In the genomic region with DNA sequence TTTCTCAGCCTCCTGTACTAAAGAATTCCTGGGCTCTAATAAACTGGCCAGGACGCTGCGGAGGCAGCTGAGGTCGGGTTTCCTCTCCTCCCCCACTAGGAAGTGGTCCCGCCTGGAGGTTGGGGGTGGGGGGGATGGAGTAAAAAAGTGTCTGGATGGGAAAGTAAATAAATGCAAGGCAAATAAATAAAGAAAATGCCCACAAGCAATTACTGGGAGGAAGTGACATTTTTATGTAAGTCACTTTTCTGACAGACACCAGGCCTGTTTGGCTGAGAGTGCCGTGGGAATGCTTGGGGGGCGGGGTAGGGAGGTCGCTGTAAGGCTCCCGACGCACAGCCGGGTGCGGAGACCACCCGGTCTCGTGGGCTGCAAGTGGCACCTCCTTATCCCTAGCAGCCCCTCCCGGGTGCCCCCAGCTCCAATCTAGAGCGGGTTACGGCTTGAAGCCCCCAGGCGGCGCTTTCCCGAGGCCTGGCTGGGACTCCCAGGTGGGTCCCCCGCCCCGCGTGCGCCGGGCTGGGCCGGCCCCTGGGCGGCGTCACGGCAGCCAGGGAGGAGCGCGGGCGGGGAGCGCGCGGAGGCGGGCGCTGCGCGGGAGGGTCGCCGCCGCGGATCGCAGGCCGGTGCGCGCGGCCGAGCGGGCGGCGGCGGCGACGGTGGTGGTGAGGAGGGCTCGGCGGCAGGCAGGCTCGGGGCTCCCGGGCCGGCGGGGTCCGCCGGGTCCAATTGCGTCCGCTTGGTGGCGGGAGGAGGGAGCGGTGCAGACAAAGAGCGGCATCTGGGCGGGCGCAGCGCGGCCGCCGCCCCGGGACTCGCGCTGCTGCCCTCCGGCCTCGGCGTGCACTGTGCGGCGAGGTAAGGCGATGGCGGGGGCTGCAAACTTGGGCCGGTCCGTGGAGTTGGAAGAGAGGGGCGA, we compare ENCODE assay signal across 8 mouse cellular contexts. TPM values are rescaled to one million over a fixed set of nuclear protein-coding genes. Genes with fewer than 3 reads are reported as not detected.
DNase-seq lines count a peak whose midpoint lies in the region; ATAC-seq and TF ChIP-seq lines count a peak whose summit lies in the region.

No protein-coding gene starts in this region.

- no peak for TF ChIP-seq RAD21 in CH12.LX (IDR thresholded peaks at IDR 0.05; ENCODE audit: low read depth, low read length)

- TF ChIP-seq CTCF in CH12.LX (conservative IDR thresholded peaks at IDR 0.05 in 1 of 2, IDR thresholded peaks at IDR 0.05 in 1 of 2; ENCODE audit: low read depth in 2 of 2, low read length in 2 of 2) = no peak; a peak in 1 of 4 replicates
- TF ChIP-seq CTCF in heart, postnatal 0 days (IDR thresholded peaks at IDR 0.05; ENCODE audit: low read depth) = no peak

- TF ChIP-seq EP300 in CH12.LX (IDR thresholded peaks at IDR 0.05; ENCODE audit: low read length) = no peak
- TF ChIP-seq EP300 in heart, postnatal 0 days (IDR thresholded peaks at IDR 0.05; ENCODE audit: low read depth) = no peak

- H3K4me3 ChIP-seq in CH12.LX (replicated peaks in 1 of 3; ENCODE audit: low read depth in 2 of 3, low read length in 2 of 3, poor library complexity in 1 of 3) = peak overlapping the region; percentile 55 to 85 (median 83)
- H3K4me3 ChIP-seq in forebrain, embryonic 12.5 days (replicated peaks) = peak overlapping the region; percentile 94
- peak overlapping the region; percentile 99 for H3K4me3 ChIP-seq in heart, postnatal 0 days (ENCODE audit: low read depth, low read length)

- peaks cover 11 to 33% of the 10 kb centered on the region in 2 experiments for H3K4me1 ChIP-seq in CH12.LX (ENCODE audit: control insufficient read depth in 1 of 2, insufficient read depth in 2 of 2)
- H3K4me1 ChIP-seq in forebrain, embryonic 12.5 days = peaks cover 24% of the 10 kb centered on the region
- H3K4me1 ChIP-seq in heart, postnatal 0 days (ENCODE audit: control insufficient read depth, insufficient read depth) = peaks cover 35% of the 10 kb centered on the region

- peak overlapping the region; percentile 78 for H3K4me2 ChIP-seq in CH12.LX (ENCODE audit: insufficient read depth, low read depth, poor library complexity, severe bottlenecking)
- H3K4me2 ChIP-seq in forebrain, embryonic 12.5 days = peak overlapping the region; percentile 85
- H3K4me2 ChIP-seq in heart, postnatal 0 days (ENCODE audit: low read depth, low read length) = peak overlapping the region; percentile 96

- H3K9me3 ChIP-seq in CH12.LX (replicated peaks; ENCODE audit: low read length) = no peaks in the 10 kb centered on the region
- no peaks in the 10 kb centered on the region for H3K9me3 ChIP-seq in forebrain, embryonic 12.5 days
- no peaks in the 10 kb centered on the region for H3K9me3 ChIP-seq in heart, postnatal 0 days (replicated peaks; ENCODE audit: control insufficient read depth, low read length)

- dilution Hi-C loops in CH12.LX (cut with MboI; ENCODE audit: extremely low pct_ligation_motif_present, extremely low pct_unique_long_range_greater_than_20kb, low sequenced_read_pairs) = no loop called here

- in situ Hi-C loops in CH12.LX (cut with MboI; ENCODE audit: low pct_ligation_motif_present, low pct_unique_long_range_greater_than_20kb, low sequenced_read_pairs) = no loop called here

- H3K36me3 ChIP-seq in CH12.LX (replicated peaks in 1 of 2; ENCODE audit: control insufficient read depth in 1 of 2, insufficient read depth in 1 of 2, low read length in 1 of 2) = no peaks in the 10 kb centered on the region
- no peaks in the 10 kb centered on the region for H3K36me3 ChIP-seq in forebrain, embryonic 12.5 days (replicated peaks)
- H3K36me3 ChIP-seq in heart, postnatal 0 days (replicated peaks; ENCODE audit: control insufficient read depth, insufficient read depth, low read length) = no peaks in the 10 kb centered on the region

- peak; percentile 96 for ATAC-seq in forebrain, embryonic 12.5 days (ENCODE audit: low FRiP score)
- ATAC-seq in heart, postnatal 0 days (ENCODE audit: insufficient read depth, low read depth) = peak; percentile 95
- ATAC-seq in neutrophil, adult 5-6 weeks (ENCODE audit: extremely low read depth, insufficient number of reproducible peaks, low FRiP score, poor library complexity, severe bottlenecking) = peak; percentile 19; the same call in 1 of the 2 replicates

- peak; percentile 41 for DNase-seq in CH12.LX (ENCODE audit: extremely low read depth)
- DNase-seq in brain, embryonic 18.5 days (ENCODE audit: low read depth, low spot score) = peak; percentile 63
- DNase-seq in heart, postnatal 0 days (ENCODE audit: low spot score) = peak; percentile 84
- DNase-seq in kidney, postnatal 25 days = peak; percentile 72 to 90
- peak; percentile 74 to 75 for DNase-seq in lung, adult 18-20 months
- peak; percentile 79 to 83 for DNase-seq in thymus, adult 18-20 months

- H3K27ac ChIP-seq in CH12.LX (ENCODE audit: insufficient read depth, low read depth) = no peak overlapping the region
- H3K27ac ChIP-seq in forebrain, embryonic 12.5 days = peak overlapping the region; percentile 91
- peak overlapping the region; percentile 95 for H3K27ac ChIP-seq in heart, postnatal 0 days (ENCODE audit: low read depth)

- H3K9ac ChIP-seq in CH12.LX (ENCODE audit: insufficient read depth, low read depth) = peak overlapping the region; percentile 49
- H3K9ac ChIP-seq in forebrain, embryonic 12.5 days = peak overlapping the region; percentile 95
- H3K9ac ChIP-seq in heart, postnatal 0 days (replicated peaks; ENCODE audit: low read depth, low read length) = peak overlapping the region; percentile 95

- peak; percentile 32; the same call in 1 of the 2 replicates for TF ChIP-seq POLR2A in CH12.LX (IDR thresholded peaks at IDR 0.05; ENCODE audit: low read depth, low read length)

- peaks cover 3% of the 10 kb centered on the region for H3K27me3 ChIP-seq in CH12.LX (replicated peaks)
- peaks cover 3% of the 10 kb centered on the region; the same call in 1 of the 2 replicates for H3K27me3 ChIP-seq in forebrain, embryonic 12.5 days
- no peaks in the 10 kb centered on the region for H3K27me3 ChIP-seq in heart, postnatal 0 days (ENCODE audit: control insufficient read depth, insufficient read depth, low read length)

- no peaks in the 10 kb centered on the region; the same call in 1 of the 2 replicates for H3K79me2 ChIP-seq in CH12.LX (replicated peaks; ENCODE audit: control insufficient read depth, extremely low read depth, insufficient read depth, poor library complexity, severe bottlenecking)

- under 1% methylated on average over 79 of the region's 86 CpGs for WGBS in forebrain, embryonic 12.5 days
- under 1% methylated on average over 46 of the region's 86 CpGs for WGBS in heart, postnatal 0 days

TF ChIP-seq in CH12.LX, 34 proteins besides CTCF, POLR2A, EP300 and RAD21 (continues in another document):
- TF ChIP-seq ELF1 (IDR thresholded peaks at IDR 0.05; ENCODE audit: low read depth, low read length) (no peak), ETS1 (conservative IDR thresholded peaks at IDR 0.05; ENCODE audit: low read depth, low read length) (no peak), SMC3 (IDR thresholded peaks at IDR 0.05; ENCODE audit: low read depth, low read length) (peak; percentile 19; the same call in 1 of the 2 replicates), USF2 (conservative IDR thresholded peaks at IDR 0.05; ENCODE audit: low read depth, low read length) (no peak), ZKSCAN1 (IDR thresholded peaks at IDR 0.05; ENCODE audit: borderline replicate concordance, low read depth, low read length) (no peak), RCOR1 (conservative IDR thresholded peaks at IDR 0.05; ENCODE audit: low read depth, low read length) (no peak), MXI1 (IDR thresholded peaks at IDR 0.05; ENCODE audit: low read depth, low read length) (no peak; the same call in 1 of the 2 replicates), TBP (conservative IDR thresholded peaks at IDR 0.05; ENCODE audit: low read depth, low read length) (no peak), CHD1 (IDR thresholded peaks at IDR 0.05; ENCODE audit: low read depth, low read length) (no peak), MYC (IDR thresholded peaks at IDR 0.05; ENCODE audit: low read depth, low read length) (no peak), BHLHE40 (IDR thresholded peaks at IDR 0.05; ENCODE audit: low read depth, low read length) (no peak; the same call in 1 of the 2 replicates), MAFK (IDR thresholded peaks at IDR 0.05; ENCODE audit: insufficient replicate concordance, low read length) (no peak), JUN (IDR thresholded peaks at IDR 0.05; ENCODE audit: insufficient read depth, low read depth, low read length) (no peak), IRF4 (IDR thresholded peaks at IDR 0.05; ENCODE audit: low read depth, low read length) (no peak), MAZ (IDR thresholded peaks at IDR 0.05; ENCODE audit: low read depth, low read length) (peak; percentile 47; the same call in 1 of the 2 replicates), SIN3A (IDR thresholded peaks at IDR 0.05; ENCODE audit: low read length) (no peak; the same call in 1 of the 2 replicates), UBTF (IDR thresholded peaks at IDR 0.05; ENCODE audit: low read depth, low read length) (peak; percentile 85; the same call in 1 of the 2 replicates), NRF1 (IDR thresholded peaks at IDR 0.05; ENCODE audit: low read depth, low read length) (peak; percentile 68), TCF12 (IDR thresholded peaks at IDR 0.05; ENCODE audit: low read depth, low read length) (no peak), JUND (conservative IDR thresholded peaks at IDR 0.05; ENCODE audit: low read depth, low read length) (no peak), MEF2A (IDR thresholded peaks at IDR 0.05; ENCODE audit: borderline replicate concordance, low read depth, low read length) (no peak), HCFC1 (IDR thresholded peaks at IDR 0.05; ENCODE audit: low read depth, low read length) (no peak), KAT2A (IDR thresholded peaks at IDR 0.05; ENCODE audit: insufficient replicate concordance, low read length) (no peak), ZC3H11A (IDR thresholded peaks at IDR 0.05; ENCODE audit: low read depth, low read length) (no peak), CHD2 (IDR thresholded peaks at IDR 0.05; ENCODE audit: low read length) (peak; percentile 38; the same call in 1 of the 2 replicates), GABPA (IDR thresholded peaks at IDR 0.05; ENCODE audit: insufficient replicate concordance, low read depth, low read length) (no peak), E2F4 (IDR thresholded peaks at IDR 0.05; ENCODE audit: insufficient replicate concordance, low read depth, low read length) (no peak), MAX (IDR thresholded peaks at IDR 0.05; ENCODE audit: low read length) (no peak)

RNA-seq across cellular contexts. Expression of gene Nck2, which starts 1.1 kb away (rescaled TPM):
- total RNA-seq in CH12.LX (2012; rRNA removed) (6.4 and 7.6 TPM in 2 replicates), CH12.LX (2014; rRNA removed) (4.4 and 5.2 TPM in 2 replicates)
- polyA plus RNA-seq in CH12.LX (2012; ENCODE audit: insufficient read length, low read depth) = 4.6 and 6.8 TPM in 2 replicates
- 40.9 and 41.2 TPM in 2 replicates for polyA plus RNA-seq in forebrain, embryonic 12.5 days (2016; fragmentation: Nextera tagmentation; extraction: Ambion mirVana)
- total RNA-seq in heart, postnatal 0 days (2014; rRNA removed; ENCODE audit: low replicate concordance) = 47.8 and 49.7 TPM in 2 replicates
- 17.6 and 17.7 TPM in 2 replicates for polyA plus RNA-seq in heart, postnatal 0 days (2015; fragmentation: Nextera tagmentation; extraction: Ambion mirVana)
- total RNA-seq in neutrophil, adult 5-6 weeks (2017) = 18.2 and 18.9 TPM in 2 replicates

Comparison
In these comparisons a context has a peak if more than half of its experiments do, and no peak if none do; other contexts are left out.
1. ATAC-seq: peak in every context shown above with its lines; median percentile 96 in forebrain, embryonic 12.5 days; 95 in heart, postnatal 0 days; 19 in neutrophil, adult 5-6 weeks.